Mouse (Mus musculus) adrenal gland, postnatal 36 days (tissue): Measurements from ENCODE around the gene Nudt15. TPM values are rescaled to one million over a fixed set of nuclear protein-coding genes. Genes with fewer than 3 reads are reported as not detected.
"Not testable (repeated sequence)": the region's sequence is repeated elsewhere in the genome, so short reads cannot be mapped to it uniquely, and the experiment has no call there.

ENCODE experiments used
- DNase-seq, 2 experiments: peaks; one replicate each; pipeline ENCODE4 v3.0.0; 2021; ENCODE audit warnings: mixed read lengths in 1 of 2
- long read RNA-seq, 2 experiments: library from polyadenylated mRNA; stranded (forward); transcript quantifications; one replicate each; pipeline ENCODE4 v2.0.0; 2021; ENCODE audit warnings: borderline sequencing depth in 2 of 2
- total RNA-seq, 2 experiments: library from RNA; stranded (reverse); gene quantifications; 2 replicates each; pipeline ENCODE4 v1.2.3; 2021

Gene Nudt15
- 1 to 10 TPM; 7.6 to 7.8 TPM for total RNA-seq
- long read RNA-seq, experiment 1, partial matches to known transcripts, result 7 of 8 reads
- long read RNA-seq, experiment 1, other reads (novel, unspliced or antisense), result 1 of 8 reads
- long read RNA-seq, experiment 2, partial matches to known transcripts, result 1 of 3 reads
- long read RNA-seq, experiment 2, other reads (novel, unspliced or antisense), result 2 of 3 reads

- DNase-seq, result peak in 1 of 2 experiments; percentile 23
Measured at GRCm38 (mm10) chr14:73548051-73548450, at the start of gene Nudt15. TSS of gene Nudt15 (minus strand) at chr14:73548242.

- DNase-seq, result no peak
Measured at GRCm38 (mm10) chr14:73592166-73592565, 44.1 kb upstream of the Nudt15 start.

GRCm38 (mm10) chr14:73588080-73588479, 40.0 kb upstream of the Nudt15 start:
- peak in 1 of 2 experiments; percentile 12 for DNase-seq

GRCm38 (mm10) chr14:73576336-73576735, 28.3 kb upstream of the Nudt15 start:
- peak; percentile 12 to 33 for DNase-seq

- DNase-seq, result peak in 1 of 2 experiments; percentile 15
Measured at GRCm38 (mm10) chr14:73574053-73574452, 26.0 kb upstream of the Nudt15 start.

GRCm38 (mm10) chr14:73571143-73571542, 23.1 kb upstream of the Nudt15 start:
- DNase-seq, result no peak

- not testable (repeated sequence) for DNase-seq
Measured at GRCm38 (mm10) chr14:73569831-73570230, 21.8 kb upstream of the Nudt15 start.

GRCm38 (mm10) chr14:73553122-73553696, 5.2 kb upstream of the Nudt15 start:
- DNase-seq, result no peak

- DNase-seq, result peak; percentile 98 to 99
Measured at GRCm38 (mm10) chr14:73552341-73553121, 4.5 kb upstream of the Nudt15 start.

- no peak for DNase-seq
Measured at GRCm38 (mm10) chr14:73551164-73551563, 3.1 kb upstream of the Nudt15 start.

GRCm38 (mm10) chr14:73550732-73551131, 2.7 kb upstream of the Nudt15 start:
- DNase-seq, result no peak

- DNase-seq, result no peak
Measured at GRCm38 (mm10) chr14:73550291-73550690, 2.2 kb upstream of the Nudt15 start.

GRCm38 (mm10) chr14:73547034-73547433, 1.0 kb downstream of the Nudt15 start:
- no peak for DNase-seq

GRCm38 (mm10) chr14:73543781-73544180, 4.3 kb downstream of the Nudt15 start:
- no peak for DNase-seq

- peak in 1 of 2 experiments; percentile 19 for DNase-seq
Measured at GRCm38 (mm10) chr14:73535641-73536040, 12.4 kb downstream of the Nudt15 start.

- DNase-seq, result no peak
Measured at GRCm38 (mm10) chr14:73533755-73534465, 14.1 kb downstream of the Nudt15 start.

- DNase-seq, result not testable (repeated sequence)
Measured at GRCm38 (mm10) chr14:73528661-73529060, 19.4 kb downstream of the Nudt15 start.

GRCm38 (mm10) chr14:73524766-73525448, 23.1 kb downstream of the Nudt15 start, which contains the start of gene Sucla2:
TSS of gene Sucla2 (plus strand) at chr14:73525319.
- peak; percentile 94 to 96 for DNase-seq

- DNase-seq, result no peak
Measured at GRCm38 (mm10) chr14:73524136-73524535, 23.9 kb downstream of the Nudt15 start.

GRCm38 (mm10) chr14:73509765-73510423, 38.1 kb downstream of the Nudt15 start, which contains the start of gene Med4:
TSS of gene Med4 (plus strand) at chr14:73510025.
- peak; percentile 96 for DNase-seq
